Mouse (Mus musculus) CD4-positive naive resting alpha-beta T cell, adult 76 days (primary cell): ENCODE results near the gene Olfr558. TPM values are rescaled to one million over a fixed set of nuclear protein-coding genes. Genes with fewer than 3 reads are reported as not detected.

ENCODE experiments used
- total RNA-seq: library from RNA; stranded (reverse); gene quantifications from one replicate; pipeline ENCODE4 v1.2.4, GENCODE M21; 2023

Gene Olfr558
- not detected for total RNA-seq

GRCm38 (mm10) chr7:102701915-102702314 lies at the start of gene Olfr558:
Olfr558 (plus strand) TSS chr7:102702215.

GRCm38 (mm10) chr7:102658523-102658922 lies 43.5 kb upstream of the Olfr558 start, which contains the start of gene Olfr555:
Olfr555 (plus strand) TSS chr7:102658823.

GRCm38 (mm10) chr7:102664599-102664998 lies 37.4 kb upstream of the Olfr558 start, which contains the start of gene Olfr556:
Olfr556 (plus strand) TSS chr7:102664899.

GRCm38 (mm10) chr7:102686944-102687501 lies 15.0 kb upstream of the Olfr558 start, which contains the start of gene Trim68:
Trim68 (minus strand) TSS chr7:102687327.

GRCm38 (mm10) chr7:102695358-102696125 lies 6.5 kb upstream of the Olfr558 start, which contains the start of gene Olfr557:
Olfr557 (plus strand) TSS chr7:102695910.

GRCm38 (mm10) chr7:102718970-102719369 lies 17.0 kb downstream of the Olfr558 start, which contains the start of gene Olfr33:
Olfr33 (minus strand) TSS chr7:102719070.

GRCm38 (mm10) chr7:102727391-102727790 lies 25.4 kb downstream of the Olfr558 start, which contains the start of gene Olfr559:
Olfr559 (minus strand) TSS chr7:102727491.

GRCm38 (mm10) chr7:102759266-102759665 lies 57.3 kb downstream of the Olfr558 start, which contains the start of the genes Olfr560 and Olfr78:
Olfr560 (minus strand) TSS chr7:102759366.
Olfr78 (minus strand) TSS chr7:102759471.

Other genes starting within 250 kb of the Olfr558 start
- gene Olfr543, start 220.5 kb upstream of the Olfr558 start, total RNA-seq, result not detected
- gene Olfr544, start 213.9 kb upstream of the Olfr558 start, total RNA-seq, result not detected
- gene Olfr545, start 202.6 kb upstream of the Olfr558 start, total RNA-seq, result not detected
- gene Olfr547, start 167.5 kb upstream of the Olfr558 start, total RNA-seq, result not detected
- gene Olfr548-ps1, start 161.3 kb upstream of the Olfr558 start, total RNA-seq, result not detected
- gene Olfr549, start 152.3 kb upstream of the Olfr558 start, total RNA-seq, result not detected
- 43.5 TPM for gene Trim21, start 136.7 kb upstream of the Olfr558 start, total RNA-seq
- gene Olfr550, start 130.8 kb upstream of the Olfr558 start, total RNA-seq, result not detected
- not detected for gene Olfr551, start 110.3 kb upstream of the Olfr558 start, total RNA-seq
- 0.23 TPM for gene Olfr552, start 104.4 kb upstream of the Olfr558 start, total RNA-seq
- not detected for gene Olfr553, start 84.0 kb upstream of the Olfr558 start, total RNA-seq
- not detected for gene Olfr554, start 63.8 kb upstream of the Olfr558 start, total RNA-seq
- not detected for gene Olfr555, start 43.4 kb upstream of the Olfr558 start, total RNA-seq
- gene Olfr556, start 37.3 kb upstream of the Olfr558 start, total RNA-seq, result not detected
- gene Trim68, start 14.9 kb upstream of the Olfr558 start, total RNA-seq, result 11.8 TPM
- not detected for gene Olfr557, start 6.3 kb upstream of the Olfr558 start, total RNA-seq
- gene Olfr33, start 16.9 kb downstream of the Olfr558 start, total RNA-seq, result not detected
- not detected for gene Olfr559, start 25.3 kb downstream of the Olfr558 start, total RNA-seq
- not detected for gene Olfr560, start 57.2 kb downstream of the Olfr558 start, total RNA-seq
- not detected for gene Olfr78, start 57.3 kb downstream of the Olfr558 start, total RNA-seq
- not detected for gene Olfr561, start 69.0 kb downstream of the Olfr558 start, total RNA-seq
- gene Olfr564, start 101.3 kb downstream of the Olfr558 start, total RNA-seq, result not detected
- gene Olfr566, start 156.6 kb downstream of the Olfr558 start, total RNA-seq, result not detected
- not detected for gene Olfr568, start 174.9 kb downstream of the Olfr558 start, total RNA-seq
- gene Olfr569, start 188.7 kb downstream of the Olfr558 start, total RNA-seq, result not detected
- gene Olfr570, start 192.4 kb downstream of the Olfr558 start, total RNA-seq, result not detected
- gene Olfr571, start 215.3 kb downstream of the Olfr558 start, total RNA-seq, result not detected
- not detected for gene Olfr572, start 222.2 kb downstream of the Olfr558 start, total RNA-seq
- not detected for gene Olfr573-ps1, start 240.4 kb downstream of the Olfr558 start, total RNA-seq
- not detected for gene Olfr574, start 246.3 kb downstream of the Olfr558 start, total RNA-seq